Mouse (Mus musculus) heart, postnatal 10 days (tissue): Measurements from ENCODE around the gene Chfr. TPM values are rescaled to one million over a fixed set of nuclear protein-coding genes. Genes with fewer than 3 reads are reported as not detected.

ENCODE experiments used
- total RNA-seq, 2 experiments: library from RNA; stranded (reverse); gene quantifications; 2 replicates each; pipeline ENCODE4 v1.2.3; 2021

Gene Chfr
- total RNA-seq, 2 experiments from 2014 or later, result 21.6 to 22.1 TPM

Other genes with a start within 250 kb of the Chfr start
- gene Gm15446, start 212.4 kb upstream of the Chfr start, total RNA-seq, result 1 to 10 TPM; 3.4 to 4.9 TPM
- 10 to 100 TPM in 1 of 2 experiments, 1 to 10 TPM in 1; 7.9 to 10.0 TPM for gene Zfp932, start 139.3 kb upstream of the Chfr start, total RNA-seq
- gene Gm17655, start 63.3 kb upstream of the Chfr start, total RNA-seq, result 1 to 10 TPM; 1.2 to 5.3 TPM
- gene Gm35315, start 41.4 kb upstream of the Chfr start, total RNA-seq, result under 1 TPM in 1 of 2 experiments, not detected in 1; 0.07 TPM
- not detected for gene Plcxd1, start 35.9 kb upstream of the Chfr start, total RNA-seq
- 10 to 100 TPM; 29.8 to 30.1 TPM for gene Gtpbp6, start 27.6 kb upstream of the Chfr start, total RNA-seq
- 1 to 10 TPM; 3.4 to 3.7 TPM for gene Zfp605, start 25.8 kb upstream of the Chfr start, total RNA-seq
- gene Golga3, start 40.9 kb downstream of the Chfr start, total RNA-seq, result 10 to 100 TPM; 35.3 to 39.5 TPM
- gene Ankle2, start 95.2 kb downstream of the Chfr start, total RNA-seq, result 10 to 100 TPM; 28.6 to 34.9 TPM
- gene Pgam5, start 134.1 kb downstream of the Chfr start, total RNA-seq, result 10 to 100 TPM; 35.5 to 39.0 TPM
- gene Pxmp2, start 150.3 kb downstream of the Chfr start, total RNA-seq, result 10 to 100 TPM; 25.6 to 28.5 TPM
- 1 to 10 TPM; 7.4 to 9.1 TPM for gene Pole, start 150.5 kb downstream of the Chfr start, total RNA-seq
- not detected for gene P2rx2, start 207.4 kb downstream of the Chfr start, total RNA-seq
- not detected for gene Lrcol1, start 208.9 kb downstream of the Chfr start, total RNA-seq